Mouse (Mus musculus) kidney, adult 10 weeks (tissue): ENCODE measurements around the gene Glce. TPM values are rescaled to one million over a fixed set of nuclear protein-coding genes. Genes with fewer than 3 reads are reported as not detected.

Experiments used
- polyA plus RNA-seq: library from polyadenylated mRNA; stranded (reverse); fragments of 350-450 nt; fragmentation: Illumina TruSeq; extraction: RNeasy Lipid Tissue Mini Kit (QIAGEN cat#74804); gene quantifications from one replicate; pipeline ENCODE4 v1.2.3, GENCODE M21; 2014; ENCODE audit warnings: low read depth, low replicate concordance

Glce gene
- polyA plus RNA-seq: 19.6 TPM

GRCm38 (mm10) chr9:62122508-62123215, at the start of gene Glce:
Glce (minus strand) TSS chr9:62122655.

GRCm38 (mm10) chr9:62026600-62026999, 95.9 kb downstream of the Glce start, which contains the start of gene Paqr5:
Paqr5 (minus strand) TSS chr9:62026856.

Other genes with a start within 250 kb of the Glce start
- 41.5 TPM for gene Rplp1, start 208.1 kb downstream of the Glce start, polyA plus RNA-seq
- 6.3 TPM for gene Kif23, start 175.9 kb downstream of the Glce start, polyA plus RNA-seq
- 64.5 TPM for gene Paqr5, start 95.8 kb downstream of the Glce start, polyA plus RNA-seq
- gene Spesp1, start 159.6 kb upstream of the Glce start, polyA plus RNA-seq: not detected
- 1,155 TPM for gene Anp32a, start 218.6 kb upstream of the Glce start, polyA plus RNA-seq